8 mouse cellular contexts compared by ENCODE assay signal in the genomic region with DNA sequence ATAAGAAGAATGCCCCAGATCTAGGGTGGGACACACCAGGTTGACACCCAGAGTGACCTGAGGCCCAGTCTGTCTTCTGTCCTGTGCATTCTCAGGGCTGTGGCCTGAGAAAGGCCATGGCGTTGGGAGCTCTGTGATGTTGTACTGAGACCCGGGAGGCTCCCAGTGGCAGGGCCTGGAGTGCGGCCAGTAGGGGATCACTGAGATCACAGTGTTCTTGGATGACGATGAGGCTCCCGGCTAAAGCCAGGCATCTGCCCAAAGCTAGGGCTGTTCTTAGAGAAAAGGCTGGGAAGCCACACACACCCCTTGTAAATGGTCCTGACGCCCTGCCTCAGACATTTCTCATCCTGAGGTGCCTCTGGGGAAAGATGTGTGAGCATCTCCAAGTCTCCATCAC. TPM values are rescaled to one million over a fixed set of nuclear protein-coding genes. Genes with fewer than 3 reads are reported as not detected.
DNase-seq lines count a peak whose midpoint lies in the region; ATAC-seq and TF ChIP-seq lines count a peak whose summit lies in the region.

No protein-coding gene starts in this region.

- H3K4me3 ChIP-seq in layer of hippocampus, adult 2 months = no peak overlapping the region
- no peak overlapping the region for H3K4me3 ChIP-seq in intestine, postnatal 0 days (ENCODE audit: low read depth, low read length)

- peaks cover 9% of the 10 kb centered on the region for H3K36me3 ChIP-seq in intestine, postnatal 0 days (ENCODE audit: control insufficient read depth, insufficient read depth)

- H3K27ac ChIP-seq in layer of hippocampus, adult 2 months = peak overlapping the region; percentile 15; the same call in 1 of the 2 replicates
- H3K27ac ChIP-seq in intestine, postnatal 0 days (ENCODE audit: low read depth, low read length) = no peak overlapping the region

- H3K4me2 ChIP-seq in intestine, postnatal 0 days (replicated peaks; ENCODE audit: low read depth) = no peak overlapping the region

- no peaks in the 10 kb centered on the region for H3K9me3 ChIP-seq in intestine, postnatal 0 days (ENCODE audit: control insufficient read depth)

- H3K4me1 ChIP-seq in intestine, postnatal 0 days (replicated peaks; ENCODE audit: control insufficient read depth, insufficient read depth, low read length) = no peaks in the 10 kb centered on the region

- DNase-seq in cerebellum, postnatal 10 days = peak; percentile 13 to 56
- no peak for DNase-seq in cerebellum, adult 11 months
- DNase-seq in ovary, postnatal 36 days (ENCODE audit: low spot score) = peak; percentile 37
- no peak for DNase-seq in ovary, postnatal 14 days (ENCODE audit: low spot score)
- peak in 1 of 2 experiments; percentile 37 for DNase-seq in layer of hippocampus, adult 2 months (ENCODE audit: low spot score in 2 of 2)
- DNase-seq in urinary bladder, adult 2 months (ENCODE audit: low spot score) = peak; percentile 49
- no peak for DNase-seq in natural killer cell, adult 2 months (ENCODE audit: low spot score in 2 of 2)

- no peaks in the 10 kb centered on the region for H3K27me3 ChIP-seq in intestine, postnatal 0 days (replicated peaks; ENCODE audit: control insufficient read depth, insufficient read depth, low read length)

- 80% methylated on average over 6 of the region's 6 CpGs for WGBS in intestine, postnatal 0 days

- ATAC-seq in intestine, postnatal 0 days = no peak

- H3K9ac ChIP-seq in intestine, postnatal 0 days (ENCODE audit: low read depth, low read length) = no peak overlapping the region

- 0 out of 2 replicates have a peak, but pooled peaks have one; percentile 8 for TF ChIP-seq CTCF in layer of hippocampus, adult 2 months (conservative IDR thresholded peaks at IDR 0.05)
- TF ChIP-seq CTCF in intestine, postnatal 0 days (IDR thresholded peaks at IDR 0.05; ENCODE audit: low read depth) = no peak

RNA-seq across cellular contexts. Expression of a gene that starts 48.7 kb away (rescaled TPM):
- total RNA-seq in layer of hippocampus, adult 2 months (2021) = 10 to 100 TPM; 65.5 to 71.3 TPM
- 15.8 and 22.0 TPM in 2 replicates for polyA plus RNA-seq in urinary bladder, adult 2 months (2012; rRNA removed)
- polyA plus RNA-seq in intestine, postnatal 0 days (2015; fragmentation: Nextera tagmentation; extraction: Ambion mirVana) = 22.3 and 24.3 TPM in 2 replicates

Comparison
In these comparisons a context has a peak if more than half of its experiments do, and no peak if none do; other contexts are left out.
1. DNase-seq: peak in cerebellum, postnatal 10 days (2 of 2), ovary, postnatal 36 days (single experiment) and urinary bladder, adult 2 months (single experiment); none in cerebellum, adult 11 months (single experiment), ovary, postnatal 14 days (single experiment) and natural killer cell, adult 2 months (0 of 2).